Mouse (Mus musculus) stomach, postnatal 0 days (tissue): ENCODE measurements at regions not wholly inside any gene's neighbourhood (a gene's known extent, or its start where the extent isn't known, plus 50 kb on each side); places are given as distances from the start of the nearest gene placed in this dataset.

Experiments
- ATAC-seq: fragments of 200-750 bp; cut with Nextera tagmentation; 2 replicates; pipeline ENCODE4 v1.8.0; 2017; ENCODE audit not compliant: low FRiP score, low TSS enrichment
- DNase-seq: peaks from one replicate; pipeline ENCODE4 v3.0.0-alpha.2; 2016; ENCODE audit warnings: low spot score
- H3K27ac ChIP-seq: fragments of 300-500 bp; sonication (generic); replicated peaks from 2 replicates; pipeline ENCODE4 v1.5.1; 2014; ENCODE audit warnings: mild to moderate bottlenecking, control low read depth
- H3K27me3 ChIP-seq: fragments of 300-500 bp; sonication (generic); 2 replicates; pipeline ENCODE4 v1.6.1; 2014; ENCODE audit warnings: low read length; ENCODE audit not compliant: control insufficient read depth, insufficient read depth
- H3K36me3 ChIP-seq: fragments of 300-500 bp; sonication (generic); 2 replicates; pipeline ENCODE4 v1.6.1; 2014; ENCODE audit warnings: low read length, mixed read lengths; ENCODE audit not compliant: control insufficient read depth, insufficient read depth
- H3K4me1 ChIP-seq: fragments of 300-500 bp; sonication (generic); replicated peaks from 2 replicates; pipeline ENCODE4 v1.6.1; 2014; ENCODE audit warnings: antibody characterized with exemption; ENCODE audit not compliant: control insufficient read depth, insufficient read depth
- H3K4me2 ChIP-seq: fragments of 300-500 bp; sonication (generic); replicated peaks from 2 replicates; pipeline ENCODE4 v1.6.1; 2014; ENCODE audit warnings: low read depth, mild to moderate bottlenecking, control low read depth, moderate library complexity
- H3K4me3 ChIP-seq: fragments of 300-500 bp; sonication (generic); 2 replicates; pipeline ENCODE4 v1.5.1; 2014; ENCODE audit warnings: low read depth, low read length, control low read depth
- H3K9ac ChIP-seq: fragments of 300-500 bp; sonication (generic); 2 replicates; pipeline ENCODE4 v1.6.1; 2014; ENCODE audit warnings: mild to moderate bottlenecking, low read length, control low read depth, mixed read lengths
- H3K9me3 ChIP-seq: fragments of 300-500 bp; sonication (generic); 2 replicates; pipeline ENCODE4 v1.6.1; 2016; ENCODE audit warnings: low read length; ENCODE audit not compliant: control insufficient read depth
- CTCF ChIP-seq: IDR thresholded peaks from 2 replicates; pipeline ENCODE4 v1.5.1; 2016; ENCODE audit warnings: antibody characterized with exemption, low read depth, mild to moderate bottlenecking, moderate library complexity
- EP300 ChIP-seq: optimal IDR thresholded peaks from 2 replicates; pipeline ENCODE3; 2016; ENCODE audit warnings: antibody characterized with exemption
- WGBS: fragments of 180-500 bp; shearing (Covaris S2); extraction: QIAGEN DNeasy Blood & Tissue Kit; methylation state at CpG from one replicate; pipeline ENCODE4 v1.1.7; 2014; 5-methylcytosine and 5-hydroxymethylcytosine counted together

- Histone ChIP-seq H3K9me3 (no peaks in the 10 kb centered on the region), H3K9ac (no peak overlapping the region), H3K27ac (no peak overlapping the region), H3K4me1 (no peaks in the 10 kb centered on the region), H3K36me3 (no peaks in the 10 kb centered on the region), H3K4me2 (no peak overlapping the region), H3K27me3 (no peaks in the 10 kb centered on the region), H3K4me3 (no peak overlapping the region)
- no peak for ATAC-seq
- 26% methylated on average over 3 of the region's 3 CpGs for WGBS
- no peak for DNase-seq
- TF ChIP-seq CTCF (no peak), EP300 (no peak)
Measured at GRCm38 (mm10) chr15:52406156-52406885, 1478.4 kb upstream of the Gm7489 start.

- H3K9me3 ChIP-seq: no peaks in the 10 kb centered on the region
- no peak overlapping the region for H3K27ac ChIP-seq
- H3K27me3 ChIP-seq: no peaks in the 10 kb centered on the region
- H3K36me3 ChIP-seq: no peaks in the 10 kb centered on the region
- no peak overlapping the region for H3K4me3 ChIP-seq
- WGBS: 43% methylated on average over 18 of the region's 18 CpGs
- H3K9ac ChIP-seq: no peak overlapping the region
- 0 out of 2 replicates have a peak overlapping the region, but pooled peaks have one; percentile 8 for H3K4me2 ChIP-seq
- DNase-seq (no peak), ATAC-seq (no peak)
- no peak for TF ChIP-seq CTCF
- TF ChIP-seq EP300: no peak
- H3K4me1 ChIP-seq: no peaks in the 10 kb centered on the region
Measured at GRCm38 (mm10) chr15:52412869-52413771, 1471.6 kb upstream of the Gm7489 start.

GRCm38 (mm10) chr15:52425976-52426375, 1458.7 kb upstream of the Gm7489 start:
- no peaks in the 10 kb centered on the region for H3K4me1 ChIP-seq
- no peak for TF ChIP-seq CTCF
- TF ChIP-seq EP300: no peak
- H3K4me3 ChIP-seq: no peak overlapping the region
- H3K9ac ChIP-seq: no peak overlapping the region
- no peak overlapping the region for H3K27ac ChIP-seq
- no peaks in the 10 kb centered on the region for H3K9me3 ChIP-seq
- DNase-seq: no peak
- no peaks in the 10 kb centered on the region for H3K36me3 ChIP-seq
- H3K4me2 ChIP-seq: no peak overlapping the region
- no peak for ATAC-seq
- H3K27me3 ChIP-seq: no peaks in the 10 kb centered on the region

GRCm38 (mm10) chr15:52430491-52431158, 1454.1 kb upstream of the Gm7489 start:
- Histone ChIP-seq H3K4me1 (no peaks in the 10 kb centered on the region), H3K36me3 (no peaks in the 10 kb centered on the region), H3K4me2 (no peak overlapping the region), H3K9me3 (no peaks in the 10 kb centered on the region), H3K27me3 (no peaks in the 10 kb centered on the region), H3K27ac (no peak overlapping the region), H3K4me3 (no peak overlapping the region), H3K9ac (no peak overlapping the region)
- no peak for ATAC-seq
- 84% methylated on average over 6 of the region's 6 CpGs for WGBS
- no peak for DNase-seq
- TF ChIP-seq CTCF (no peak), EP300 (no peak)

- DNase-seq (no peak), ATAC-seq (no peak)
- TF ChIP-seq EP300 (no peak), CTCF (no peak)
- no peak overlapping the region for H3K9ac ChIP-seq
- no peaks in the 10 kb centered on the region for H3K27me3 ChIP-seq
- H3K4me1 ChIP-seq: no peaks in the 10 kb centered on the region
- no peak overlapping the region for H3K4me3 ChIP-seq
- H3K36me3 ChIP-seq: no peaks in the 10 kb centered on the region
- WGBS: 78% methylated on average over 2 of the region's 2 CpGs
- H3K4me2 ChIP-seq: no peak overlapping the region
- no peak overlapping the region for H3K27ac ChIP-seq
- H3K9me3 ChIP-seq: no peaks in the 10 kb centered on the region
Measured at GRCm38 (mm10) chr15:52433639-52434038, 1451.1 kb upstream of the Gm7489 start.
